Mouse (Mus musculus) heart, embryonic 11.5 days (tissue): ENCODE data around the gene Gfpt1. TPM values are rescaled to one million over a fixed set of nuclear protein-coding genes. Genes with fewer than 3 reads are reported as not detected.

ENCODE experiments used
- ATAC-seq: fragments of 200-750 bp; cut with Nextera tagmentation; replicated peaks from 2 replicates; pipeline ENCODE4 v1.8.0; 2017; ENCODE audit warnings: moderate library complexity; ENCODE audit not compliant: insufficient number of reproducible peaks, low FRiP score, low TSS enrichment
- H3K27ac ChIP-seq: fragments of 300-500 bp; sonication (generic); 2 replicates; pipeline ENCODE4 v1.5.1; 2014; ENCODE audit warnings: mild to moderate bottlenecking, low read depth, low read length
- H3K27me3 ChIP-seq: fragments of 300-500 bp; sonication (generic); 2 replicates; pipeline ENCODE4 v1.6.1; 2014; ENCODE audit warnings: mild to moderate bottlenecking, low read length, mixed read lengths; ENCODE audit not compliant: control insufficient read depth, insufficient read depth
- H3K36me3 ChIP-seq: fragments of 300-500 bp; sonication (generic); 2 replicates; pipeline ENCODE4 v1.6.1; 2014; ENCODE audit warnings: mild to moderate bottlenecking, low read length, moderate library complexity, mixed read lengths; ENCODE audit not compliant: control insufficient read depth, insufficient read depth
- H3K4me1 ChIP-seq: fragments of 300-500 bp; sonication (generic); 2 replicates; pipeline ENCODE4 v1.6.1; 2014; ENCODE audit warnings: low read length; ENCODE audit not compliant: control insufficient read depth, insufficient read depth
- H3K4me2 ChIP-seq: fragments of 300-500 bp; sonication (generic); 2 replicates; pipeline ENCODE4 v1.6.1; 2014; ENCODE audit warnings: mild to moderate bottlenecking, moderate library complexity
- H3K4me3 ChIP-seq: fragments of 300-500 bp; sonication (generic); 2 replicates; pipeline ENCODE4 v1.5.1; 2014; ENCODE audit warnings: low read depth, low read length
- H3K9ac ChIP-seq: fragments of 300-500 bp; sonication (generic); 2 replicates; pipeline ENCODE4 v1.6.1; 2014; ENCODE audit warnings: mild to moderate bottlenecking, low read depth, low read length, moderate library complexity
- H3K9me3 ChIP-seq: fragments of 300-500 bp; sonication (generic); replicated peaks from 2 replicates; pipeline ENCODE4 v1.6.1; 2016; ENCODE audit warnings: low read length; ENCODE audit not compliant: control insufficient read depth
- WGBS: fragments of 180-500 bp; shearing (Covaris S2); extraction: QIAGEN DNeasy Blood & Tissue Kit; methylation state at CpG from one replicate; pipeline ENCODE4 v1.1.7; 2014; ENCODE audit not compliant: insufficient replicate concordance; 5-methylcytosine and 5-hydroxymethylcytosine counted together
- polyA plus RNA-seq: library from polyadenylated mRNA; unstranded; fragments of >200 nt; fragmentation: Nextera tagmentation; extraction: Ambion mirVana; gene quantifications from 2 replicates; pipeline ENCODE4 v1.2.1, GENCODE M21; 2014

Gfpt1 gene
- polyA plus RNA-seq, 1 experiment from 2014 or later, result 14.7 TPM

GRCm38 (mm10) chr6:87099671-87100296 lies 57.1 kb downstream of the Gfpt1 start:
- no peaks in the 10 kb centered on the region for H3K9me3 ChIP-seq
- WGBS, result 51% methylated on average over 7 of the region's 7 CpGs
- H3K27ac ChIP-seq, result no peak overlapping the region
- H3K9ac ChIP-seq, result 0 out of 2 replicates have a peak overlapping the region, but pooled peaks have one; percentile 28
- H3K36me3 ChIP-seq, result no peaks in the 10 kb centered on the region
- H3K4me1 ChIP-seq, result peaks cover 13% of the 10 kb centered on the region
- ATAC-seq, result no peak
- H3K4me2 ChIP-seq, result no peak overlapping the region
- H3K27me3 ChIP-seq, result no peaks in the 10 kb centered on the region
- no peak overlapping the region for H3K4me3 ChIP-seq

GRCm38 (mm10) chr6:87100297-87101020 lies 57.8 kb downstream of the Gfpt1 start:
- H3K36me3 ChIP-seq, result no peaks in the 10 kb centered on the region
- H3K4me1 ChIP-seq, result peaks cover 13% of the 10 kb centered on the region
- no peak overlapping the region for H3K27ac ChIP-seq
- no peaks in the 10 kb centered on the region for H3K9me3 ChIP-seq
- H3K27me3 ChIP-seq, result no peaks in the 10 kb centered on the region
- 83% methylated on average over 9 of the region's 9 CpGs for WGBS
- no peak overlapping the region for H3K9ac ChIP-seq
- ATAC-seq, result no peak
- no peak overlapping the region for H3K4me3 ChIP-seq
- no peak overlapping the region for H3K4me2 ChIP-seq

GRCm38 (mm10) chr6:87101281-87101954 lies 58.8 kb downstream of the Gfpt1 start:
- peaks cover 13% of the 10 kb centered on the region for H3K4me1 ChIP-seq
- 9% methylated on average over 12 of the region's 12 CpGs for WGBS
- H3K4me2 ChIP-seq, result peak overlapping the region; percentile 64
- H3K9ac ChIP-seq, result peak overlapping the region; percentile 58
- H3K9me3 ChIP-seq, result no peaks in the 10 kb centered on the region
- no peak overlapping the region for H3K27ac ChIP-seq
- ATAC-seq, result 0 out of 2 replicates have a peak, but pooled peaks have one; percentile 19
- H3K36me3 ChIP-seq, result no peaks in the 10 kb centered on the region
- no peaks in the 10 kb centered on the region for H3K27me3 ChIP-seq
- H3K4me3 ChIP-seq, result peak overlapping the region; percentile 28

DNA sequence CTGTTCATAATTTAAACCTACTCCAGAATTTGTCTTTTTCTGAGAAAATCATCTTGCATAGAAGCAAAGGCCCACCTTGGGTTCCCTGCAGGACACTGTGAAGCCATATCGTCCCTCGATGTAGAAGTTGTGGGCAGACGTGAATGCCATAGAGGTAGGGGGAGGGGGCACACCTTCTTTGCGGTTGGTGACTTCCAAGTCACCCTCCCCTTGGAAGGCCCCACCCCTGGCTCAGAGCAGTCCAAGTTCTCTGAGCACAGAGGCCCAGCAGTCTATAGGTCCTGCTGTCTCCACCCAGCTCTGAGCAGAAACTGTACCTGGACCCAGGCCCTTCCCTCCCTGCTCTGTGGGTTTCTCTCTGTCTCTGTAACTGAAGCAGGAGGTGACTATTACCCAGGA lies 59.3 kb downstream of the Gfpt1 start:
- Histone ChIP-seq H3K9me3 (no peaks in the 10 kb centered on the region), H3K36me3 (no peaks in the 10 kb centered on the region), H3K27me3 (no peaks in the 10 kb centered on the region), H3K4me1 (peaks cover 13% of the 10 kb centered on the region), H3K4me2 (no peak overlapping the region), H3K4me3 (no peak overlapping the region), H3K9ac (no peak overlapping the region), H3K27ac (no peak overlapping the region)
- 25% methylated on average over 4 of the region's 4 CpGs for WGBS
- 0 out of 2 replicates have a peak, but pooled peaks have one; percentile 15 for ATAC-seq

DNA sequence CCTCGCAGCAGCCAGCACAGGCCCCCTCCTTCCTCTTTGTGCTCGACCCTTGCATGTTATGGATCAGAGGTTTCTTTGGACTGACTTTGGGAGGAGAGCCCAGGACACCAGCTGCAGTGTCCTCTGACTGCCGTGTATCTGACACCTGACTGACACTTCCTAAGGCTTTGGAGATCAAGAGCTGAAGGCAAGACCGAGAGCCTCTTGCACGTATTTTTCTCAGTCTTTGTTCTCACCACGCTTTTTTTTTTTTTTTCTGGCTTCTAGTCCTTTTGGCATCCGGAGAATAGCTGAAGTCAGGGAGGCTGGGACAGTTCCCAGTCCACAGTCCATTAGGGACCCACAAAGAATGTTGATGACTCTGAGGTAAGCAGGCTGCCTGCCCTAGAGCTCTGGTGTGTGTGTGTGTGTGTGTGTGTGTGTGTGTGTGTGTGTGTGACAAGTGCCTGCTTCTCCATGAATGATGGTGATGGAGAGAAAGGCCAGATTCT lies 59.8 kb downstream of the Gfpt1 start:
- Histone ChIP-seq H3K9me3 (no peaks in the 10 kb centered on the region), H3K4me3 (no peak overlapping the region), H3K4me1 (peaks cover 13% of the 10 kb centered on the region), H3K9ac (no peak overlapping the region), H3K27ac (no peak overlapping the region), H3K36me3 (no peaks in the 10 kb centered on the region), H3K27me3 (no peaks in the 10 kb centered on the region), H3K4me2 (no peak overlapping the region)
- ATAC-seq, result no peak
- WGBS, result 30% methylated on average over 7 of the region's 7 CpGs

DNA sequence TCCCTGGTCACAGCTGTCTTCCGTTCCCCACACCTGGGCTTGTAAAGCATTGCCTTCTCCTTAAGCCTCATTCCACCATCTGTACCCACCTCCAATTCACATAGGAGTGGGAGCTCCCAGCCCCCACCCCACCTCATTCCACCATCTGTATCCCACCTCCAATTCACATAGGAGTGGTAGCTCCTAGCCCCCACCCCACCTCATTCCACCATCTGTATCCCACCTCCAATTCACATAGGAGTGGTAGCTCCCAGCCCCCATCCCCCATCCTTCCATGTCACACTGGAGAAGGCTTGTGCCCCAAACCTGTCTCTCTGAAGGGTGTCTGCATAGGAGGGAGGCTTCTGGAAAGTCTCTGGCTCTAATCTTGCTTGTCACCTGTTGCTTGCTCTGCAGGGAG lies 60.7 kb downstream of the Gfpt1 start:
- Histone ChIP-seq H3K4me3 (no peak overlapping the region), H3K27me3 (no peaks in the 10 kb centered on the region), H3K36me3 (no peaks in the 10 kb centered on the region), H3K4me1 (peaks cover 13% of the 10 kb centered on the region), H3K9me3 (no peaks in the 10 kb centered on the region), H3K27ac (no peak overlapping the region), H3K4me2 (no peak overlapping the region), H3K9ac (no peak overlapping the region)
- ATAC-seq, result no peak
- WGBS, result 87% methylated on average over 1 of the region's 1 CpGs

GRCm38 (mm10) chr6:87104123-87104796 lies 61.6 kb downstream of the Gfpt1 start, which contains the start of gene D6Ertd527e:
Gene D6Ertd527e (plus strand): TSS chr6:87104746.
- 66% methylated on average over 11 of the region's 11 CpGs for WGBS
- Histone ChIP-seq H3K27ac (no peak within 1 kb of the TSS), H3K36me3 (no peaks in the 10 kb centered on the region), H3K27me3 (no peaks in the 10 kb centered on the region), H3K4me1 (peaks cover 11% of the 10 kb centered on the region), H3K9ac (no peak within 1 kb of the TSS), H3K4me3 (no peak within 1 kb of the TSS), H3K9me3 (no peaks in the 10 kb centered on the region), H3K4me2 (no peak within 1 kb of the TSS)
- ATAC-seq, result no peak

DNA sequence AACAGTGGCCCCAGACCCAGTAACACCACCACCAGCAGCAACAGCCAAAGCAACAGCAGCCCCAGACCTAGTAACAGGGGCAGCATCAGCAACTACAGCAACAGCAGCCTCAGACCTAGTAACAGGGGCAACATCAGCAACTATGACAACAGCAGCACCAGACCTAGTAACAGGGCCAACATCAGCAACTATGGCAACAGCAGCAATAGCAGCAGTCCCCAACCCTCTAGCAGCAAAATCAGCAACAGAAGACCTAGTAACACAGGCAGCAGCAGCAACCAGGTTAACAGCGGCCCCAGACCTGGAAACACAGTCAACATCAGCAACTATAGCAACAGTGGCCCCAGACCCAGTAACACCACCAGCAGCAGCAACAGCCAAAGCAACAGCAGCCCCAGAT lies 68.8 kb downstream of the Gfpt1 start:
- WGBS, result 87% methylated on average over 1 of the region's 1 CpGs
- no peaks in the 10 kb centered on the region for H3K36me3 ChIP-seq
- no peak overlapping the region for H3K4me3 ChIP-seq
- no peak overlapping the region for H3K27ac ChIP-seq
- no peak overlapping the region for H3K4me2 ChIP-seq
- no peaks in the 10 kb centered on the region; the same call in 1 of the 2 replicates for H3K27me3 ChIP-seq
- H3K9ac ChIP-seq, result no peak overlapping the region
- no peaks in the 10 kb centered on the region for H3K4me1 ChIP-seq
- no peaks in the 10 kb centered on the region for H3K9me3 ChIP-seq
- ATAC-seq, result no peak
